Mouse (Mus musculus): Measurements from ENCODE around the gene Olfr148. TPM values are rescaled to one million over a fixed set of nuclear protein-coding genes. Genes with fewer than 3 reads are reported as not detected.

The Olfr148 gene
- not detected in 2 replicates for polyA plus RNA-seq (2015; fragmentation: Nextera tagmentation; extraction: Ambion mirVana)

DNA sequence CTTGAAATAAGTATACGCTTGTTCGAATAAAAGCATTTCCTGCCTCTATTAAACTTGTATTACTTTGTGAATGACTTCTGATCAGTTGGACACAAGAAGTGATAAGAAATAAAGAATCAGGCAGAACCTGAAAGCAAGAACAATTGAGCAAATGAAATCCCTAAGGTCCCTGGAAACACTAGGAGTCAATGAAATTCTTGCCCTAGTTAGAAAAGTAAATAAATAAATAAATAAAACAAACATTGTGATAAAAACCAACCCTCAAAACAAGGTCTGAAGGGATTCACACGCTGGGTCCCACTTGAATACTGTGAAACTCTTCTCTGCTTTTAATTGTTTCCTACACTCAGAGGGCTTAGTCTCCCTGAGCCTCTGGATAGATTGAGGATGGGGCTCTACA, at the start of gene Olfr148:
Gene Olfr148 (plus strand): TSS at position 301 of the 400 bp plus-strand sequence.
- Histone ChIP-seq H3K4me3 (replicated peaks) (no peak within 1 kb of the TSS), H3K9me3 (replicated peaks) (no peaks in the 10 kb centered on the region), H3K9ac (no peak within 1 kb of the TSS), H3K4me1 (replicated peaks) (no peaks in the 10 kb centered on the region), H3K4me2 (no peak within 1 kb of the TSS), H3K27me3 (no peaks in the 10 kb centered on the region), H3K36me3 (replicated peaks) (no peaks in the 10 kb centered on the region), H3K27ac (replicated peaks) (no peak within 1 kb of the TSS)
- WGBS (ENCODE audit: insufficient replicate concordance) = 56% methylated on average over 3 of the region's 3 CpGs
- ATAC-seq (ENCODE audit: insufficient read depth) = no peak

DNA sequence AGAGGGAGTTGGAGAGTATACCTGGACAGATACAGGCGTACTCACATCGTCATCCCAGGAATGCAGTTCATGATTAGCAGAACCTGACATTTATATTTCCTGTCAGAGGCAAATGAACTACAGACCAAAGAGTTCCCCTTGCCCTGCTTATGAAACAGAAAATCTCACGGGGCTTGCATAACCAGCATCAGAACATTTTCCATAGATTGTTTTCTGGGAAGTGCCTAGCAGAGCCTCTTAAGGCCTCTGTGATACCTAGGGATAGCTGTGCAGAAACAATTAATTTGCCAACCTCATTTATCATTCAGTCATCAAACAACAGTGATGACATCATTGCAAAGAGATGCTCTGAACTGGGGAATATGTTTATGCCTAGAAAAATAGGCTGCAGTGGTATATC, 35.0 kb upstream of the Olfr148 start, which contains the start of gene Olfr959:
Gene Olfr959 (minus strand): TSS at position 101 of the 400 bp plus-strand sequence.
- Histone ChIP-seq H3K9me3 (replicated peaks) (no peaks in the 10 kb centered on the region), H3K4me1 (replicated peaks) (no peaks in the 10 kb centered on the region), H3K4me3 (replicated peaks) (no peak within 1 kb of the TSS), H3K36me3 (replicated peaks) (no peaks in the 10 kb centered on the region), H3K9ac (no peak within 1 kb of the TSS), H3K27ac (replicated peaks) (no peak within 1 kb of the TSS), H3K4me2 (no peak within 1 kb of the TSS), H3K27me3 (no peaks in the 10 kb centered on the region)
- 53% methylated on average over 3 of the region's 3 CpGs for WGBS (ENCODE audit: insufficient replicate concordance)
- no peak for ATAC-seq (ENCODE audit: insufficient read depth)

DNA sequence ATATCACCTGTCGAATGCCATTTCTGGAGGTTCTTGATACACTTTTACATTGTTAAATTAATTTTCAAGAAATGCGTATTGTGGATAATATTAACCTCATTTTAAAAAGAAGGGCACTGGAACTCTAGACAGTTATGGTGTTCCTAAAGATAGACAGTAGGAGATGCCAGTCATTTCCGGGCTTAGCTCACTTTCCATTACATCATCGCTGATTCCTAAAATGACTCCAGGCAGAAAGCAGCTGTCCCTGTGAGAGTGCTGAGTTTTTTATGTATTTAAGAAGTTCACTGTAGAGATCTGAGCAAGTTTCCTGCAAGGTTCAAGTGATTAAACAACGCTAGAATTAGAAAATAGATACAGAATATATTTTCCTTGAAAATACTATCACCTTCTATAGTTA, 33.4 kb upstream of the Olfr148 start:
- no peak overlapping the region for H3K4me2 ChIP-seq

DNA sequence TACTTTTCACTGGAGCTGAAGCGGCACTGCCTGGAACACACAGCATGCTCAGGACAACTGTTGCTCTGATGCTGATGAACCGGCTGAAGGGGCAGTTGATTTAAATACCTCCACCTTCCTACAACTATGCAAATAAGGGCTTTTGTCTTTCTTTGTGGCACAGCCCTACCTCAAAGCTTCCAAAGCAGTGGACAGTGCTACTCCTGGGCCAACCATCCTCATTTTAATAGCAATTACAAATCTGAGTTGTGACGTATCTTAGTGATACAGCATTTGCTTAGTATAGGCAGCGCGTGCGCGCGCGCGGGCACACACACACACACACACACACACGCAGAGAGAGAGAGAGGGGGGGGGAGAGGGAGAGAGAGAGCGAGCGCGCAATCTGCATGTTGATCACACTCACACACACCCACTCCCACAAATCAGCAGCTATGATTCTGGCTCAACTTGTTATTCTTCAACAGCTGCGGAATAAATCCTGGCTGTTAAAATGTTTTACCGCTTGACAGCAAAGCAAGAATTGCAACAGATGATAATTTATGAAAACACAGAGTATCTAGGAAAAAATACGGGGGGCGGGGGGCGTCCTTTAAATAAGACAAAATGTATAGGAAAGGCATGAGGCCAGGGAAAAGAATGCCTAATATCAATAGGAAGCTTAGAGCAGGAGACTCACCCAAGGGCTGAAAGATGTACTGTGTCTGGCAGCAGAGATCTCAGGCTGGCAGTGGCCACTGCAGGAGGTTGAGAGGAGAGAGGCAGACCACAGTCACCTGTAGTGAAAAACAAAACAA, 7.7 kb upstream of the Olfr148 start:
- 2% methylated on average over 19 of the region's 19 CpGs for WGBS (ENCODE audit: insufficient replicate concordance)
- Histone ChIP-seq H3K27ac (replicated peaks) (no peak overlapping the region), H3K4me1 (replicated peaks) (no peaks in the 10 kb centered on the region), H3K27me3 (peaks cover 17% of the 10 kb centered on the region), H3K36me3 (replicated peaks) (no peaks in the 10 kb centered on the region), H3K4me3 (replicated peaks) (no peak overlapping the region), H3K4me2 (0 out of 2 replicates have a peak overlapping the region, but pooled peaks have one; percentile 5), H3K9ac (no peak overlapping the region), H3K9me3 (replicated peaks) (no peaks in the 10 kb centered on the region)
- ATAC-seq (ENCODE audit: insufficient read depth) = no peak

More for the DNA sequence above, 33.4 kb upstream of the Olfr148 start:
- ATAC-seq (ENCODE audit: insufficient read depth) = no peak
- Histone ChIP-seq H3K27ac (replicated peaks) (no peak overlapping the region), H3K27me3 (no peaks in the 10 kb centered on the region), H3K4me3 (replicated peaks) (no peak overlapping the region), H3K4me1 (replicated peaks) (no peaks in the 10 kb centered on the region), H3K9ac (no peak overlapping the region), H3K36me3 (replicated peaks) (no peaks in the 10 kb centered on the region), H3K9me3 (replicated peaks) (no peaks in the 10 kb centered on the region)
- WGBS (ENCODE audit: insufficient replicate concordance) = 70% methylated on average over 5 of the region's 5 CpGs

DNA sequence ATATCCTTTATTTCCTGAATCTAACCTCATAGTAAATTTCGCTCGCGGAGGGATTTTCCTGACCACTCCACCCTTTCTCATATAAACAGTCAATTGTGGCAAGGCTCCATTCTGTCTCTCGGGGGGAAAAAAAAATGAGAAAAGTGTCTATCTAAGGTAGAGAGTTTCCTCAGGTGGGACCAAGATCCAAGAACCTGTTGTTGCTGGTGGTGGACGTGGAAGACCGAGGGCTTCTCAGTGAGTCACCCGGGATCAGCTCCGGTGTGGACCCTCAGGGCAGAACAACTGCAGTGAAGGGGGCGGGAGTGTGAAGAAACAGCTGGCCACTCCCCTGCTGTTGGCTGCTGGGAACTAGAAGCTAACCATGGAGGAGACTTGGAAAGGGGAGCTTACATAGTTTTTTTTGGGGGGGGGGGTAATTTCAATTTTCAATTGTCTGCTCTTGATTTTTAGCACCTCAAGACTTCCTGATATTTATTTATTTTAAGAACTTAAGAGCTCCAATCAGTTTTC, 7.1 kb upstream of the Olfr148 start:
- H3K27me3 ChIP-seq = peaks cover 17% of the 10 kb centered on the region
- H3K36me3 ChIP-seq (replicated peaks) = no peaks in the 10 kb centered on the region
- H3K4me3 ChIP-seq (replicated peaks) = no peak overlapping the region
- ATAC-seq (ENCODE audit: insufficient read depth) = no peak
- no peak overlapping the region for H3K27ac ChIP-seq (replicated peaks)
- no peak overlapping the region for H3K9ac ChIP-seq
- H3K4me2 ChIP-seq = 0 out of 2 replicates have a peak overlapping the region, but pooled peaks have one; percentile 5
- H3K9me3 ChIP-seq (replicated peaks) = no peaks in the 10 kb centered on the region
- H3K4me1 ChIP-seq (replicated peaks) = no peaks in the 10 kb centered on the region
- whole genome bisulfite sequencing (ENCODE audit: insufficient replicate concordance) = 3% methylated on average over 9 of the region's 9 CpGs

DNA sequence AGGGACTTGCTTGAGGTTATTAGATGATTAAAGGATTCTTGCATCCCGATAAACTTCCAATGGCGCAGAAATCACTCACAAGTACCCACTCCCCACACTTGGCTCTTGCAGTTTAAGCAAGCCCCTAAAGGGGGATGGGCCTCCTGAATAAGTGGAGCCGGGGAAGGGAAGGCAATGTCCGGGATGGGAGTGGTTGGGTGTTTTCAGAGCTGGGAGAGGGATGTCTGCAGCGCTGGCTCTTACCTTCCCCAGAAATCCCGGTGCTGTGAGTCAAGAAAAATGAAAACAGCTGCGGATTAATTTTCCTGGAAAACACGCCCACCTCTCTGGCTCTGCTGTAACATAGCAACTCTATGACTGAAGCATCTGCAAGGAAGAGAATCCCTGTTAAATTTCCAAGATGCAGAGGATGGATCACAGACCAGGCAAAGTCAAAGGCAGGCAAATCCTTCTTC, 6.4 kb upstream of the Olfr148 start, which contains the start of gene AW551984:
Gene AW551984 (minus strand): TSS at position 405 of the 455 bp plus-strand sequence.
- Histone ChIP-seq H3K4me2 (0 out of 2 replicates have a peak within 1 kb of the TSS, but pooled peaks have one; percentile 5), H3K4me1 (replicated peaks) (no peaks in the 10 kb centered on the region), H3K36me3 (replicated peaks) (no peaks in the 10 kb centered on the region), H3K9ac (no peak within 1 kb of the TSS), H3K4me3 (replicated peaks) (no peak within 1 kb of the TSS), H3K27me3 (peaks cover 17% of the 10 kb centered on the region), H3K27ac (replicated peaks) (no peak within 1 kb of the TSS), H3K9me3 (replicated peaks) (no peaks in the 10 kb centered on the region)
- under 1% methylated on average over 8 of the region's 8 CpGs for WGBS (ENCODE audit: insufficient replicate concordance)
- no peak for ATAC-seq (ENCODE audit: insufficient read depth)

DNA sequence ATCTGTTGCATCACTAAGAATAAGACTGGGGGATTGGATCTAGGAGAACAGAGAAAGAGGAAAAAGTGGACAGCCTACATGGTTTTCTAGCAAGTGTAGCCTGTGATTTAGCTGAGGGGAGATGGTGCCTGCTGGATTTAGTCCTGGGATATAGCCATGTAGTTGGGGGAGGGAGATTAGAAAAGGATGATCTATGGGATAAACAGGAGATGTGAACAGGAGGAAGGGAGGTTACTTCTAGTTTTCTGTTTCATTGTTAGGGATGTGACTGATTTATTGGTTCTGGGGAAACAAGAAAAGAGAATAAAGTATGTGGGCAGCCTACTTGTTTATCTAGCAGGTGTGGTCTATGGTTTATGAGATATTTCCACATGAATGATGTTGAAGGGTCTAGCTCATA, 2.0 kb upstream of the Olfr148 start:
- Histone ChIP-seq H3K27me3 (peaks cover 6% of the 10 kb centered on the region), H3K27ac (replicated peaks) (no peak overlapping the region), H3K4me3 (replicated peaks) (no peak overlapping the region), H3K36me3 (replicated peaks) (no peaks in the 10 kb centered on the region), H3K4me1 (replicated peaks) (no peaks in the 10 kb centered on the region), H3K4me2 (no peak overlapping the region), H3K9me3 (replicated peaks) (no peaks in the 10 kb centered on the region), H3K9ac (no peak overlapping the region)
- ATAC-seq (ENCODE audit: insufficient read depth) = no peak

DNA sequence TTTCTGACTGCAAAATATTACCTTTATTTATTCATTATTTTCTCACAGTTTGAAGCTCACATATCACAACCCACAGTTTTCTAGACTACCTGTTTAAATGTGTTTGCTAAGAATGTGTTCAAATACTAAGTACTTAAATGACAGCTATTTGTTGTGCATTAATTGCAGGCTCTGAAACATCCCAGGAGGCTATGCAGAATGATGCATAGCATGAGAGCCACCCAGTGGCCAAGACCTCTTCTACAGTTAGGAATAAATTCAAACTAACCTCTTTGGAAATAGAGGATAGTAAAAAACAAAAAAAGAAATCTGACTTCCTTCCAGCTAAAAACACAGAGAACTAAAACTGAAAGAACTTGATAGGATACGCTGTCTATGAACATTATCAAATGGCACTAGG, 1.5 kb downstream of the Olfr148 start:
- no peak for ATAC-seq (ENCODE audit: insufficient read depth)
- Histone ChIP-seq H3K4me2 (no peak overlapping the region), H3K27ac (replicated peaks) (no peak overlapping the region), H3K36me3 (replicated peaks) (no peaks in the 10 kb centered on the region), H3K9ac (no peak overlapping the region), H3K9me3 (replicated peaks) (no peaks in the 10 kb centered on the region), H3K4me3 (replicated peaks) (no peak overlapping the region), H3K4me1 (replicated peaks) (no peaks in the 10 kb centered on the region), H3K27me3 (no peaks in the 10 kb centered on the region)
- WGBS (ENCODE audit: insufficient replicate concordance) = 50% methylated on average over 1 of the region's 1 CpGs

DNA sequence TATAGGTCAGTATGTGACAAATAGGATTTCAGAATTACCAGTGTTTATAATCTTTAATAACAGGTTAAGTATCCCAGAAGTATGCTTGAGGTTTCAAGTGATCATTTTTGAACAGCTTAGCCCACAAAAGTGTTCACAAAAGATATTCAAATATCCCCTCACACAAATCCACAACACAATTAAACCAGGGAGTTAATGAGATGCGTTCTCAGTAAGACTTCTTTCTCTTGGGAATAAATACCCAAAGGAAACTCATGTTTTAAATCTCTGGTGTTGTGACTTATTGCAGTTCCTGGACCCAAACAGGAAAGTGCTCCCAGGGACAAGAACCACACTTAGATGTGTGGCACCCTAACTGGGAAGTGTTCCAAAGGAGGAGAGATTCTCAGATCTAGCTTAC, 10.6 kb downstream of the Olfr148 start, which contains the start of gene Olfr960:
Gene Olfr960 (plus strand): TSS at position 301 of the 400 bp plus-strand sequence.
- no peaks in the 10 kb centered on the region for H3K4me1 ChIP-seq (replicated peaks)
- no peaks in the 10 kb centered on the region for H3K27me3 ChIP-seq
- H3K9me3 ChIP-seq (replicated peaks) = no peaks in the 10 kb centered on the region
- no peak within 1 kb of the TSS for H3K27ac ChIP-seq (replicated peaks)
- no peaks in the 10 kb centered on the region for H3K36me3 ChIP-seq (replicated peaks)
- no peak within 1 kb of the TSS for H3K4me2 ChIP-seq
- no peak within 1 kb of the TSS for H3K9ac ChIP-seq
- 58% methylated on average over 1 of the region's 1 CpGs for WGBS (ENCODE audit: insufficient replicate concordance)
- ATAC-seq (ENCODE audit: insufficient read depth) = no peak
- H3K4me3 ChIP-seq (replicated peaks) = no peak within 1 kb of the TSS

DNA sequence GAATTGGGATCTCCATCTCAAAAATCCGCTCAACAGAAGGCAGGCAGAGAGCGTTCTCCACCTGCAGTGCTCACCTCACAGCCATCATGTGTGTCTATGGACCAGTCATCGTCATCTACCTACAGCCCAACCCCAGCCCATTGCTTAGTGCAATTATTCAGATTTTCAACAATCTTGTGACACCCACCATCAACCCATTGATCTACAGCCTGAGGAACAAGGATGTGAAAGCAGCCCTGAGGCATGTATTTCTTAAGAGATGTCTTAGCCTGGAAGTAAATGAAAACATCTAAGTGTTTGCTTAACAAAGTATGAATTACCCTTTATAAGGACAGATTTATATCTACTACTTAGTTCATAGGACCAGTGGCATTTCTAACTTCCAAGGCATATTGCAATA, 13.3 kb downstream of the Olfr148 start:
- Histone ChIP-seq H3K4me3 (replicated peaks) (no peak overlapping the region), H3K4me2 (no peak overlapping the region), H3K27me3 (no peaks in the 10 kb centered on the region), H3K4me1 (replicated peaks) (no peaks in the 10 kb centered on the region), H3K36me3 (replicated peaks) (no peaks in the 10 kb centered on the region), H3K9me3 (replicated peaks) (no peaks in the 10 kb centered on the region), H3K9ac (no peak overlapping the region), H3K27ac (replicated peaks) (no peak overlapping the region)
- WGBS (ENCODE audit: insufficient replicate concordance) = 62% methylated on average over 3 of the region's 3 CpGs
- no peak for ATAC-seq (ENCODE audit: insufficient read depth)

DNA sequence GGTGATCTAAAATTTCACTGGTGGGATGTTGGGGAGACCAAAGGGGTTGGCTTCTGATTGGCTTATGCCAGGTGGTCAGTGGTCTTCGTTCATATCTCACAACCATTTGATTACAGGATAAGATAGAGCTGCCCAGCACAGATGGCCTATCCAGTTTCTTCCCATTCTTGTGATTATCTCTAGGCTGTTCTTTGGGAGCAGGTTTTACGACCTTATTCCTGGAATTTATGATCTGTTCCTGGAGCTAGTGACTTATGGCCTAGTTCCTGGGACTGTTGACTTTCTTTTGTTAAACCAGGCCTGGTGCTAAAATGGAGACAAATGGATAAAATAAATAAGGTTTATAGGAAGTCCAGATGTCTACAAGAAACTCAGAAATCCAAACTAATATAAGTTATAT, 14.3 kb downstream of the Olfr148 start:
- Histone ChIP-seq H3K9ac (no peak overlapping the region), H3K9me3 (replicated peaks) (no peaks in the 10 kb centered on the region), H3K4me3 (replicated peaks) (no peak overlapping the region), H3K27me3 (no peaks in the 10 kb centered on the region), H3K4me2 (no peak overlapping the region), H3K36me3 (replicated peaks) (no peaks in the 10 kb centered on the region), H3K4me1 (replicated peaks) (no peaks in the 10 kb centered on the region), H3K27ac (replicated peaks) (no peak overlapping the region)
- no peak for ATAC-seq (ENCODE audit: insufficient read depth)
- WGBS (ENCODE audit: insufficient replicate concordance) = 23% methylated on average over 2 of the region's 2 CpGs

All from liver, embryonic 15.5 days (tissue).